Comparison of ENCODE assay signal across 19 mouse cellular contexts in the genomic region with DNA sequence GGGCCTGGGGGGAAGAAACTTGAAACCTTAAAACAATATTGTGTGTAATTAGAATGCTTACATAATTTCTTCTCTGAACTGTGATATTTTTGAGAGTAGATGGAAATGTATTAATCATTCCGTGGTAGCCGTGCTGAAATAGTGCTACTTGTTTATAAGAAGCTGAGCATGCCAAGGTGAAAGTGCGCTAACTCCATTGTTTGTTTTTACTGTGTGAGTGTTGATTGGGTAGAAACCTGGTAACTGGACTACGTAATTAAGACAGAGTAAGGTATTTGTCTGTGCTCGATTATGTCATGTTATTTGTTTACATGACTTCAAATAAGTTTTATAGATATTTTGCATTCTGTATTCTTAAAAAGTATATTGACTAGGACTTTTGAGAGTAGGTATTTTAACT. TPM values are rescaled to one million over a fixed set of nuclear protein-coding genes. Genes with fewer than 3 reads are reported as not detected.
"Had no signal": no experiment of that assay in that cellular context is flagged by ENCODE, and none has a peak within 500 bp of the region (broad histone marks: within the 10 kb centered on the region; RNA-seq: fewer than 3 reads in every experiment).

No protein-coding gene starts in this region.

- H3K9me3 ChIP-seq: midbrain, embryonic 10.5 days; midbrain, embryonic 12.5 days; neural tube, embryonic 13.5 days; neural tube, embryonic 15.5 days had no signal

- H3K4me3 ChIP-seq: midbrain, embryonic 10.5 days; midbrain, embryonic 12.5 days; myocyte; neural tube, embryonic 13.5 days; neural tube, embryonic 15.5 days had no signal

- H3K27me3 ChIP-seq: midbrain, embryonic 12.5 days; neural tube, embryonic 13.5 days; neural tube, embryonic 15.5 days had no signal

- H3K9ac ChIP-seq: lung, embryonic 14.5 days; midbrain, embryonic 12.5 days; neural tube, embryonic 13.5 days; neural tube, embryonic 15.5 days had no signal

- H3K4me2 ChIP-seq: lung, embryonic 14.5 days; midbrain, embryonic 12.5 days; neural tube, embryonic 13.5 days; neural tube, embryonic 15.5 days had no signal

- H3K4me1 ChIP-seq: midbrain, embryonic 10.5 days; midbrain, embryonic 12.5 days; neural tube, embryonic 13.5 days; neural tube, embryonic 15.5 days had no signal

- H3K27ac ChIP-seq: midbrain, embryonic 10.5 days; midbrain, embryonic 12.5 days; neural tube, embryonic 13.5 days; neural tube, embryonic 15.5 days had no signal

- DNase-seq: lung, adult 18-20 months; lung, embryonic 14.5 days; lung, postnatal 10 days; lung, postnatal 4 days; midbrain, embryonic 14.5 days; retina, postnatal 1 day; right cerebral cortex, adult 18-20 months; right cerebral cortex, postnatal 25 days; right cerebral cortex, postnatal 4 days; spleen, adult 18-20 months; thymus, adult 2 months; thymus, postnatal 25 days; thymus, postnatal 4 days had no signal

RNA-seq across cellular contexts. Expression of gene Nexn, which starts 36.9 kb away (rescaled TPM):
- total RNA-seq: megakaryocyte, adult 5-6 weeks had no signal
